Mouse (Mus musculus): ENCODE results near the gene Bcas3.

Gene Bcas3

DNA sequence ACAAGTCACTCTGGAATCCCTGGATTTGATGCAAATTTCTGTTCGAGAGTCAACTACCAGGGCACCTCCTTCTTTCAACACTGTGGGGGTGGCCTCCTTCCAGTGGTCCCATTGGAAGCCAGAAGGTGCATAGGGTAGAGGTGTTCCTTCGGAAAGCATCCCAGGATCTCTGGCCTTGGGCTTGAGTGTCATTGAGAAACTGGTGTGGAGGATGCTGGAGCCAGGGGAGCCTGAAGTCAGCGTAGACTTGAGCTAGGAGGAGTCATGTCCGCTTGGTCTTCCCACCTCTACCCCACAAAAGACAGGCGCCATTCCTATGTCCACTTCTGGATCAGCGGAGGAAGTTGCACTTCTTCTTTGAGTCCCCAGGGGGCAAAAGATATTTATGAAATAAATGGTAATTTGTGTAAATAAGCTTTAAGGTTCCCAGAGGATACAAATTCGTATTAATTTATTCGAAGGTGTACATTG is 488.3 kb downstream of the Bcas3 start:
- in situ Hi-C loops (cut with MboI, MseI): no loop called here

- in situ Hi-C loops (cut with MboI, MseI): no loop called here
Measured at GRCm38 (mm10) chr11:85841980-85842379, 489.0 kb downstream of the Bcas3 start.

GRCm38 (mm10) chr11:85842596-85843346 is 489.8 kb downstream of the Bcas3 start:
- in situ Hi-C loops (cut with MboI, MseI): no loop called here

GRCm38 (mm10) chr11:85843347-85843692 is 490.4 kb downstream of the Bcas3 start:
- in situ Hi-C loops (cut with MboI, MseI): no loop called here

- in situ Hi-C loops (cut with MboI, MseI): no loop called here
Measured at GRCm38 (mm10) chr11:85844144-85844965, 491.4 kb downstream of the Bcas3 start.

GRCm38 (mm10) chr11:85844971-85845370 is 492.0 kb downstream of the Bcas3 start:
- in situ Hi-C loops (cut with MboI, MseI): no loop called here

- in situ Hi-C loops (cut with MboI, MseI): no loop called here
Measured at GRCm38 (mm10) chr11:85845921-85846320, 493.0 kb downstream of the Bcas3 start.

DNA sequence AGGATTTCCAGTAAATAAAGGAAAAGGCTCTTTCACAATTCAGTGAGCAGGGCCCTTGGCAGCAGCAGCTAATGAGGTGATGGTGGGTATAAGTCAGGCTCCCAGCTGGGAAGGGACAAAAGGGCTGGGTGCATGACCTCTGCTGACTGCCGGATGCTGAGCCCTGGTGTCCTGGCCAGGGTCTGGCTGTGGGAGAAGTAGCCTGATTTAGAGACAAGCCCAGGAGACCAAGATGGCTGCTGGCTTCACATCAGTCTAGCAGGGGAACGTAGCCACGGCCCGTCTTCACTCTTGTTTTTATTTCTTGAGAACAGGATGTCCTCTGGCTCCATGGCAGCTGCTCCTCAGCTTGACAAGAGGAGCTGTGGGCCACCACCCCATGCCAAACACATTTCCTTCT is 493.5 kb downstream of the Bcas3 start:
- in situ Hi-C loops (cut with MboI, MseI): no loop called here

DNA sequence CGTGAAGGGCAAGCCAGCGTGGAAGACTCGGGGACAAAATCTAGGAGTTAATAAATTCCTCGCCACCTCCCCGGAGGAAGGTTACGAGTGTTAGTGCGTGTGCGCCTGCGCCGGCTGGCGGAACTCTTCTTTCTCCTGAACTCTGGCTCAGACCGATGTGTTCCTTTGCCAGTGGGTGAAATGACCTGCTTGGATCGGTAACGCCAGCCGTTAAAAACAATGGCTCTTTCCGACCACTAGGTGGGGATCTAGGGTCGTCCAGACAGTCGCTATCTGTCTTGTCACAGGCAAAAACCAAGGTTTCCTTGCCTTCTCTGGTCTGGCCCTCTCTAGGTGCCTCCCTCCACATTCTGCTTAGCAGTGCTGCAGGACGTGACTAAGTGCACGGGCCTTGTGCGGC is 496.1 kb downstream of the Bcas3 start:
- in situ Hi-C loops (cut with MboI, MseI): no loop called here

GRCm38 (mm10) chr11:85850233-85850632 is 497.3 kb downstream of the Bcas3 start, which contains the start of gene Gm11444:
Gm11444 (minus strand) TSS chr11:85850333.
- in situ Hi-C loops (cut with MboI, MseI): loop anchor here (5.0 kb wide), 2 partner anchors 137 to 322 kb away; no protein-coding TSS in a partner anchor

- in situ Hi-C loops (cut with MboI, MseI): loop anchor here (5.0 kb wide), 2 partner anchors 137 to 322 kb away; no protein-coding TSS in a partner anchor
Measured at GRCm38 (mm10) chr11:85850758-85851157, 497.8 kb downstream of the Bcas3 start.

- in situ Hi-C loops (cut with MboI, MseI): no loop called here
Measured at GRCm38 (mm10) chr11:85857997-85858698, 505.2 kb downstream of the Bcas3 start.

DNA sequence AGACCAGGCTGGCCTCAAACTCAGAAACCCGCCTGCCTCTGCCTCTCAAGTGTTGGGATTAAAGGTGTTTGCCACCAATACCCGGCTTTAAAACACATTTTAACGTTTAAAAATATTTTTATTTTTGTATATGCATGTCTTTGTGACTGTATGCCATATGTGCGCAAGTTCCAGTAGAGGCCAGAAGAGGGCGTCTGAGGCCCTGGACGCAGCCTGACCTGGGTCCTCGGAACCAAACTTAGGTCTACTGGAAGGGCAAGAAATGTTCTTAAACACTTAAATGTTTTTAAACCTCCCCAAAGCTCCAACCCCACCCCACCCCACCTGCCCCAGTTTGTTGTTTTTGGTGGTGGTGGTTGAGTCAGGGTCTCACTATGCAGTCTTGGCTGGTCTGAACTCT is 511.4 kb downstream of the Bcas3 start:
- in situ Hi-C loops (cut with MboI, MseI): no loop called here

Measured in T-helper 1 cell (primary cell).